Mouse (Mus musculus) megakaryocyte, adult 5-6 weeks (primary cell): ENCODE results near the gene Cd37. TPM values are rescaled to one million over a fixed set of nuclear protein-coding genes. Genes with fewer than 3 reads are reported as not detected.
A peak's percentile ranks its signal among the peaks of the same experiment; 100 is the strongest.
"Not testable (repeated sequence)": the region's sequence is repeated elsewhere in the genome, so short reads cannot be mapped to it uniquely, and the experiment has no call there.

Experiments
- ATAC-seq: 2 replicates; pipeline ENCODE4 v1.8.0; 2016; ENCODE audit warnings: mild to moderate bottlenecking, inconsistent platforms; ENCODE audit not compliant: poor library complexity, severe bottlenecking
- total RNA-seq, 2 experiments: library from RNA; stranded (forward) in 1 of 2; stranded (reverse) in 1 of 2; fragments of 153-499, 151-499 nt in 1 of 2; fragments of 221-1000, 200-1000 nt in 1 of 2; gene quantifications; 2 replicates each; pipeline versions ENCODE4 v1.2.3 to v1.2.4; 2015 to 2017

Cd37 gene
- 105 and 111 TPM in 2 replicates for total RNA-seq (2015)
- 67.9 and 74.9 TPM in 2 replicates for total RNA-seq (2017)

GRCm38 (mm10) chr7:45238723-45239496, at the start of gene Cd37:
TSS of gene Cd37 (minus strand) at chr7:45239115.
- ATAC-seq: peak; percentile 81

- ATAC-seq: no peak
These were observed 47.6 kb upstream of the Cd37 start for GRCm38 (mm10) chr7:45286486-45286885.

GRCm38 (mm10) chr7:45277136-45277760, 38.3 kb upstream of the Cd37 start, which contains the start of gene Slc6a21:
TSS of gene Slc6a21 (plus strand) at chr7:45277513.
- peak; percentile 86 for ATAC-seq

- no peak for ATAC-seq
These were observed 34.8 kb upstream of the Cd37 start for GRCm38 (mm10) chr7:45273672-45274071.

GRCm38 (mm10) chr7:45272786-45273412, 34.0 kb upstream of the Cd37 start:
- ATAC-seq: no peak

- no peak for ATAC-seq
These were observed 26.6 kb upstream of the Cd37 start for GRCm38 (mm10) chr7:45265518-45265917.

GRCm38 (mm10) chr7:45264348-45264747, 25.4 kb upstream of the Cd37 start:
- ATAC-seq: no peak

- no peak for ATAC-seq
These were observed 24.2 kb upstream of the Cd37 start for GRCm38 (mm10) chr7:45263006-45263607.

- no peak for ATAC-seq
These were observed 23.4 kb upstream of the Cd37 start for GRCm38 (mm10) chr7:45262266-45262665.

GRCm38 (mm10) chr7:45259281-45259680, 20.4 kb upstream of the Cd37 start:
- ATAC-seq: no peak

- ATAC-seq: no peak
These were observed 18.3 kb upstream of the Cd37 start for GRCm38 (mm10) chr7:45257063-45257840.

- ATAC-seq: not testable (repeated sequence)
These were observed 16.9 kb upstream of the Cd37 start for GRCm38 (mm10) chr7:45255822-45256221.

- ATAC-seq: no peak
These were observed 14.9 kb upstream of the Cd37 start for GRCm38 (mm10) chr7:45253806-45254205.

- no peak for ATAC-seq
These were observed 8.8 kb upstream of the Cd37 start for GRCm38 (mm10) chr7:45247666-45248065.

- no peak for ATAC-seq
These were observed 2.5 kb upstream of the Cd37 start for GRCm38 (mm10) chr7:45241389-45241749.

GRCm38 (mm10) chr7:45240633-45241388, 1.9 kb upstream of the Cd37 start, which contains the start of gene Slc6a16:
TSS of gene Slc6a16 (plus strand) at chr7:45241085.
- no peak for ATAC-seq

GRCm38 (mm10) chr7:45240109-45240508, 1.2 kb upstream of the Cd37 start:
- no peak for ATAC-seq

- ATAC-seq: peak; percentile 37
These were observed 892 bp downstream of the Cd37 start for GRCm38 (mm10) chr7:45237747-45238699.
